In the genomic region with DNA sequence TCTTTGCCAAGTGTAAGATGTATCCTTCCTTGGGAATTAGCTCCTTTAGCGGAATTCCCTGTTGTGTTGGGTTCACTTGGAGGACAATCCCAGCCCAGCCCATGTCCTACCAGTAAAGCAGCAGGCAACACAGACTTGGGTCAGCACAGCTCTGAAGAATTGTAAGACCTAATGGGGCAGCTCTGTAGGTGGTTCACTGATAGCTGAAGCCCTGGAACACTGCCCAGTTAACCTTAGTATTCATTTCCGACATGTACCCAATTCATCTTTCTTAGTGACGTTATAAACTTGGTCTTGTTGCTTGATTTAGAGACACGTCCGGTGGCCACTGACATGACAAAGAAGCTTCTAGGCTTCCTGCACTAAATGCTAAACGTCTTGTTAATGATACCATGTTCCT, we compare ENCODE assay signal across 18 mouse cellular contexts.
DNase-seq lines count a peak whose midpoint lies in the region; ATAC-seq lines count a peak whose summit lies in the region.
"Had no signal": no experiment of that assay in that cellular context is flagged by ENCODE, and none has a peak within 500 bp of the region (broad histone marks: within the 10 kb centered on the region; RNA-seq: fewer than 3 reads in every experiment).

No protein-coding gene starts in this region.

- no peaks in the 10 kb centered on the region for H3K9me3 ChIP-seq in kidney, embryonic 14.5 days (ENCODE audit: control insufficient read depth, low read length)
- no peaks in the 10 kb centered on the region for H3K9me3 ChIP-seq in hindbrain, embryonic 12.5 days (replicated peaks)
- H3K9me3 ChIP-seq: embryonic facial prominence, embryonic 10.5 days; forebrain, embryonic 15.5 days; midbrain, embryonic 13.5 days had no signal

- no peak overlapping the region for H3K9ac ChIP-seq in kidney, embryonic 14.5 days (ENCODE audit: low read depth, low read length)
- H3K9ac ChIP-seq in hindbrain, embryonic 12.5 days, result no peak overlapping the region
- H3K9ac ChIP-seq: forebrain, embryonic 15.5 days; midbrain, embryonic 13.5 days had no signal

- ATAC-seq in kidney, embryonic 14.5 days (ENCODE audit: low FRiP score, low TSS enrichment), result no peak
- ATAC-seq in hindbrain, embryonic 12.5 days (ENCODE audit: low FRiP score), result no peak
- ATAC-seq: forebrain, embryonic 15.5 days; hindbrain, embryonic 16.5 days; midbrain, embryonic 13.5 days had no signal

- H3K4me2 ChIP-seq in kidney, embryonic 14.5 days (replicated peaks; ENCODE audit: low read depth, low read length), result no peak overlapping the region
- H3K4me2 ChIP-seq in hindbrain, embryonic 12.5 days (replicated peaks), result no peak overlapping the region
- H3K4me2 ChIP-seq: forebrain, embryonic 15.5 days; heart, embryonic 11.5 days; midbrain, embryonic 13.5 days had no signal

- DNase-seq in kidney, adult 11 months, result peak; percentile 61
- peak; percentile 54 to 63 for DNase-seq in kidney, adult 8-10 months
- DNase-seq in kidney, postnatal 36 days, result peak; percentile 67 to 90
- peak; percentile 47 to 60 for DNase-seq in lung, postnatal 4 days
- DNase-seq in heart, adult 9 months (ENCODE audit: low spot score in 2 of 2), result no peak
- DNase-seq in urinary bladder, postnatal 36 days (ENCODE audit: low spot score in 2 of 2), result no peak
- DNase-seq: cerebellum, adult 11-12 months; gastrocnemius, postnatal 36 days; layer of hippocampus, postnatal 36 days; left cerebral cortex, postnatal 4 days; retina, postnatal 1 day had no signal

- no peak overlapping the region for H3K27ac ChIP-seq in kidney, embryonic 14.5 days (ENCODE audit: low read depth, low read length)
- H3K27ac ChIP-seq in hindbrain, embryonic 12.5 days, result no peak overlapping the region
- H3K27ac ChIP-seq: embryonic facial prominence, embryonic 10.5 days; forebrain, embryonic 15.5 days; midbrain, embryonic 13.5 days had no signal

- no peak overlapping the region for H3K4me3 ChIP-seq in kidney, embryonic 14.5 days (ENCODE audit: low read length)
- no peak overlapping the region for H3K4me3 ChIP-seq in hindbrain, embryonic 12.5 days
- H3K4me3 ChIP-seq: embryonic facial prominence, embryonic 10.5 days; forebrain, embryonic 15.5 days; midbrain, embryonic 13.5 days had no signal

- H3K36me3 ChIP-seq in kidney, embryonic 14.5 days (ENCODE audit: control insufficient read depth, insufficient read depth, low read length), result no peaks in the 10 kb centered on the region
- H3K36me3 ChIP-seq in hindbrain, embryonic 12.5 days, result no peaks in the 10 kb centered on the region
- H3K36me3 ChIP-seq: embryonic facial prominence, embryonic 10.5 days; forebrain, embryonic 15.5 days; midbrain, embryonic 13.5 days had no signal

- H3K27me3 ChIP-seq in kidney, embryonic 14.5 days (ENCODE audit: control insufficient read depth, insufficient read depth, low read length), result no peaks in the 10 kb centered on the region
- no peaks in the 10 kb centered on the region for H3K27me3 ChIP-seq in hindbrain, embryonic 12.5 days
- H3K27me3 ChIP-seq: forebrain, embryonic 15.5 days; midbrain, embryonic 13.5 days had no signal

- WGBS in kidney, embryonic 14.5 days, result 37% methylated on average over 6 of the region's 6 CpGs
- 71% methylated on average over 6 of the region's 6 CpGs for WGBS in hindbrain, embryonic 12.5 days

- peaks cover 10% of the 10 kb centered on the region for H3K4me1 ChIP-seq in kidney, embryonic 14.5 days (ENCODE audit: control insufficient read depth, insufficient read depth, low read length)
- peaks cover 9% of the 10 kb centered on the region for H3K4me1 ChIP-seq in hindbrain, embryonic 12.5 days

Comparison
In these comparisons a context has a peak if more than half of its experiments do, and no peak if none do; other contexts are left out.
1. DNase-seq: peak in kidney, adult 11 months (single experiment), kidney, adult 8-10 months (2 of 2), kidney, postnatal 36 days (2 of 2) and lung, postnatal 4 days (2 of 2); none in heart, adult 9 months (0 of 2) and urinary bladder, postnatal 36 days (0 of 2).